Mouse (Mus musculus) thymus, postnatal 0 days (tissue): ENCODE data around the gene Gm49711. TPM values are rescaled to one million over a fixed set of nuclear protein-coding genes. Genes with fewer than 3 reads are reported as not detected.

Experiments
- DNase-seq: peaks from one replicate; pipeline ENCODE4 v3.0.0-alpha.2; 2015; ENCODE audit warnings: low spot score
- polyA plus RNA-seq: library from polyadenylated mRNA; unstranded; fragments of >200 nt; fragmentation: Nextera tagmentation; extraction: Ambion mirVana; gene quantifications from 2 replicates; pipeline ENCODE4 v1.2.1, GENCODE M21; 2015

Gm49711 gene
- polyA plus RNA-seq, 1 experiment from 2014 or later: not detected

GRCm38 (mm10) chr16:92119013-92119515 is 60.9 kb downstream of the Gm49711 start:
- DNase-seq: no peak

DNA sequence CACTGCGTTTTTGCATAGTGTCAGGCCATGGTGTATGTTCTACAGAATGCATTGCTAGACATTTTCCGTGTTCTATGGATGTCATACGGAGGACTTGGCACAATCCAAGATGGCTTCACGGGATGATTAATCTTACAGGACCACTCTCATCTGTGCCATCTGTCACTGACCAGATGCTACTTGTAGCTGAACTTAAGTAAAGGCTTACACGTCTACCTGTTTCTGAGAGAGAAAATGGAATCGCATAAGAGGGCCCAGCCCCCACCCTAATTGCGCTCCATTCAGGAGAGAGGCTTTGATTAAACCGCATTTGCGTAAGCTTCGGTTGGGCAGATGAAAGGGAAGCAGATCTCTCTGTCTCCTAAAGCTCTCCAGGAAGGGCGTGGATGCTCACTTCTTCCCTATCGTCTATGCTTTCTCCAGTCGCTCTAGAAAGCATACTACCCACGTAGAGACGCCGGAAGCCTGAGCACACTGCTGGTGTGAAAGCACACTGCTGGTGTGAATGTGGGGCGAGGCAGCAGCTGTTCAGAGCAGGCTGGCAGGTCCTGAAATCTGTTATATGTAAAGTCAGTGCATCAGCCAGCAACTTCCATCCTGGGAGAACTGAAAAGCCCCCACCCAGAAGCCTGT is 62.9 kb downstream of the Gm49711 start:
- DNase-seq: no peak

DNA sequence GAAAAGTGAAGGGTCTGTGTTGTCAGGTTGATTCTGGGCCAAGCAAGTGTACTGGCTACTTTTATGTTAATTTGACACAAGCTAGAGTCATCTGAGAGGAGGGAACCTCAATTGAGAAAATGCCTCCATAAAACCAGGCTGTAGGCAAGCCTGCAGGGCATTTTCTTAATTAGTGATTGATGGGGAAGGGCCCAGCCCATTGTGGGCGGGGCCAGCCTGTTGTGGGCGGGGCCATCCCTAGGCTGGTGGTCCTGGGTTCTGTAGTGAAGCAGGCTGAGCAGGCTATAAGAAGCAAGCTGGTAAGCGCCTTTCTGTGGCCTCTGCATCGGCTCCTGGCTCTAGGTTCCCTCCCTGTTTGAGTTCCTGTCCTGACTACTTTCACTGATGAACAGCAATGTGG is 69.1 kb downstream of the Gm49711 start:
- no peak for DNase-seq

DNA sequence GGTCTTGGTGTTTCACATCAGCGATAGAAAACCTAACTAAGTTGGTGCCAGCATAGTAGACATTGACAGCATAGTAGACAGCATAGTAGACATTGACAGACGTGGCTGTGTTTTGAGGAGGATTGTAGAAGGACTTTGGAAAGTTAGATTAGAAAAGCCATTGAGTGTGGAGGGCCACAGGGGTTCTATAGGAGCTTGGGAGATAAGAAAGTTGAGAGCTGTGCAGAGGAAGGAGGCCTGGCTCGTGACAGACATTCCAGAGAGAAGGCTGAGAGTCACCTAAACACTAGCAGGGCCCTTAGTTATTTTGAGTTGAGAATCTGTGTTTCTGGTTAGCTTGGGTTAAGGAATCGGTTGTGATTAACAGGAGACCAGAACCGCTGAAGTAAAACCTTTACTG is 69.5 kb downstream of the Gm49711 start:
- no peak for DNase-seq

DNA sequence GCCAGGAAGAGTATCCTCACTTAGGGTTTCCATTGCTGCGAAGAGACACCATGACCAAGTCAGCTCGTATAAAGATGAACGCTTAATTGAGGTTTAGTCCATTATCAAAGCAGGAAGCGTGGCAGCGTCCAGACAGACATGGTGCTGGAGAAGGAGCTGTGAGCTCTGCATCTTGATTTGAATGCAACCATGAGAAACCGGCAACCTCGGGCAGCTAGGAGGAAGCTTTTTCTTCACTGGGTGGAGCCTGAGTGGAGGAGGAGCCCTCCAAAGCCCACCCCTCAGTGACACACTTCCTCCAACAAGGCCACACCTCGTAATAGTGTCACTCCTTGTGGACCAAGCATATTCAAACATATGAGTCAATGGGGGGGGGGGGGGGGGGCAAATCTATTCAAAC is 71.7 kb downstream of the Gm49711 start:
- DNase-seq: no peak

- DNase-seq: no peak
Observed at GRCm38 (mm10) chr16:92132511-92132910, 74.4 kb downstream of the Gm49711 start.

DNA sequence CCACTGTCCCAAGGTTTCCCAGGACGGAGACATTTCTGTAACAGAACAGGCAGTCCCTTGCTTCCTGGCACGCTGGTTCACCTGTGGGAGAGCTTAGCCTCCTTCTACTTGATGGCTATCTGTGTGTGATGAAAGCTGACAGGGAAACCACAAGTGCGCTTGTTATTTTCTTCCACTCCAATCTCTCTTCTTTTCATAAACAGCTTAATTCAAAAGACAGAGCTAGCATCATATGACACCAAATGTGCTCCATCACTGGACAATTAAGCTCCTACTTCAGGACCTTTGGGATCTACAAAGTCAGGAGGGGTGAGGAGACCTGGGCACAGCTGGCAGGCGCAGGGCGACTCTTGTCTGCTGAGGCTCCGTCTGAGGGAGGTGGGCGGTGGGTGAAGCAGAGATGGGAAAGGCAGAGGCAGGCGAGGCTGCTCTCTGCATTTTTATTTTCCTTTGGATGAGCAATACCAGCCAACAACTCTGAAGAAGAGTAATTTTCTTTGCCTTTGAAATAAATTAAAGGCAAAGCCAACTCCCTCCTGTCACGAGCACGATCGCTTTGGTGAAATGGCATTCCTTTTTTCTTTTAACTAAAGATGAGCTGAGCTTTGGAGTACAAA is 76.1 kb downstream of the Gm49711 start:
- no peak for DNase-seq

GRCm38 (mm10) chr16:92136275-92136674 is 78.2 kb downstream of the Gm49711 start:
- DNase-seq: no peak

DNA sequence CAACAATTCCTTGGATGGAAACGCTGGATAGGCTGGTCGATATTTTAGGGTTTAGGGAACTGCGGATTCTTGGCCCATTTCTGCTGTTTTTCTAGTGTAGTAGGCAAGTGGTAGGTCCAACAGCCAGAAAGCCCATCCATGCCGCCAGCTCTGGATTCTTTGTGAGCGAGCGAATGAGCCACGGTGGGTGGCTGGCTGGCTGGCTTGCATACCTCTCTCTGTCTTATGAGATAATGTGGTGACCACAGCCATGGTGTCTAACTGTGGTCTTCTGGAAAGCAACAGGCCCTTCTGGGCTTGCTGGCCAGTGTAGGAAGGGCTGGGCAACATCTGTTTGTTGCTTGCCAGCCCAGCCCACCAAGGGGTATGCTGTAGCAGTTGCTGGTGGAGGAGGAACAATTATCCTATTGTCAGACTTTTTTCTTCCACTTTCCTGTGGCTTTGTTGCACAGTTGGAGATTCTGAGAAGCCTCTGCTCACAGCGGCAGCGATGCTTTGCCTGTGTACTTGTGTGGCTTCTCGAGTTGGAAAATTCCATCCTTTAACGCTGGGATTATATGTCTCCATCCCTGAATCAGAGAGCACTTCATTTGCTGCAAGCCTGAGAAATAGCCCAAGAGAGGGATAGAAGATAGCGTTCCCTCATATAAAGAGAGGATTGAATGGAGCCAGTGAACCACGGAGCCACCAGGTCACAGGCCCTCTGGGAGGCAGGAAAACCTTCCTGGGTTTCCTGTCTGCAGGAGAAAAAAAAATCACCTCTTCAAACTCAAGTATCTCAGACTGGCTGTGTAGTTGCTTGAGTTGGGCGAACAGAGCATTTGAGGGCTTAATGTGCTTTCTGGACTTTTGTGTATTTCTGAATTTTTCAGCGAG is 81.5 kb downstream of the Gm49711 start:
- DNase-seq: no peak

DNA sequence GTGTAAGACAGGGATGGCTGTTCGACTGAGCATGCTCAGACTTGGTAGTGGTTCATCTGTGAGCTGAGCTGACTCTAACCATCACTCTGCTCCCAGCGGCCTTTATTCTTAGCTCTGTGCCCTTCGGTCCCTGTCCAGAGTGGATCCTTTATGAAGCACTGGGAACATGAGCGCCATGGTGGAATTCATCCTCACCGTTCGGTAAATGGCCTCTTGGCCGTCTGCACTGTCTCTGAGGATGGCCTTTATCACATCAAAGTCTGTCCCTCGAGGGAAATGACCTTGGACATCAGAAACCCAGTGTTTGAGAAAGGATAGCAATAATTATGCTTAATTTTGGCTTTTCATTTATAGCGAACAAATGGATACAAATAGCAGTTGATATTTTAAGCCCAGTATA is 82.2 kb downstream of the Gm49711 start:
- DNase-seq: no peak

- no peak for DNase-seq
Observed at GRCm38 (mm10) chr16:92141021-92141420, 82.9 kb downstream of the Gm49711 start.

DNA sequence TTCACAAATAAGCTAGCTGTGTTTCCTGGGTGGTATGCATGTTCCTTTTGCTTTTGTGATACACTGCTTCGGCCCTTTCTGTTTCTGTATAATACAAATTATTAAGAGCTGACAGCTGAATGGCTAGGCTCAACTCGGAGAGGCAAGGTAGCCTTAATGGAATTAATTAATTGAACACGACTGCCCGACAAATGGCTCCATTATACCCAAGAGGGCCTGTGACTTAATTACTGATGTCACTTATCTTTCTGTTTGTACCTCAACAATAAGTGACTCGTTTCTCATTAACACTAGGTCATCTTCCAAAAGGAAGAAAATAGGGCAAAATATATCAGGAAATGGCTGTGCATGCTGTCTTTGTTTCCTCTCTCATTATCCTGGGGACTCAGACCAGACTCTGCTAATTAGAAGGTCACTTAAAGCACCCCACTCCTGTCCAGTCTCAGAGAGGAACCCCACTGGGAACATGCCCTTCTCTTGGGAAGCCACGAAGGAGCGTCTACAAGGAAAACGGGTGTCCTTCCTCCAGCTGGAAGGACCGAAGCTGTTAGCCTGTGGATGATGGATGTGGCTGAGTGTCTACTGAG is 84.4 kb downstream of the Gm49711 start:
- DNase-seq: no peak

- no peak for DNase-seq
Observed at GRCm38 (mm10) chr16:92147631-92148366, 89.7 kb downstream of the Gm49711 start.

DNA sequence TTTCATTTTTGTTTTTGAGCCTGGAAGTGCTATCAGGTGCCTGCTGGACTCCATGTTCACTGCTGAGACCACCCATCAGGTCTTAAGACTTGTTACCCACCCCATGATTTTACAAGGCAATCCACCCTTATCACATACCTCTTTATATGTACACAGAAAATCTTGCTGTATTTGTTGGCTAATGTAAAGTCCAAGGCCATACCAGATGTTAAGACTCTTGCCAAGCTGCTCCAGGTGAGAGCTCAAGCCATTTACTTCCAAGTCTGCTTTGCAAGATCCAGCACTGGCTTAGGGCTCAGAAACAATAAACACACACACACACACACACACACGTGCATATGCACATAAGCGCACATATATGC is 90.2 kb downstream of the Gm49711 start:
- no peak for DNase-seq

GRCm38 (mm10) chr16:92150975-92151374 is 92.9 kb downstream of the Gm49711 start:
- DNase-seq: no peak

DNA sequence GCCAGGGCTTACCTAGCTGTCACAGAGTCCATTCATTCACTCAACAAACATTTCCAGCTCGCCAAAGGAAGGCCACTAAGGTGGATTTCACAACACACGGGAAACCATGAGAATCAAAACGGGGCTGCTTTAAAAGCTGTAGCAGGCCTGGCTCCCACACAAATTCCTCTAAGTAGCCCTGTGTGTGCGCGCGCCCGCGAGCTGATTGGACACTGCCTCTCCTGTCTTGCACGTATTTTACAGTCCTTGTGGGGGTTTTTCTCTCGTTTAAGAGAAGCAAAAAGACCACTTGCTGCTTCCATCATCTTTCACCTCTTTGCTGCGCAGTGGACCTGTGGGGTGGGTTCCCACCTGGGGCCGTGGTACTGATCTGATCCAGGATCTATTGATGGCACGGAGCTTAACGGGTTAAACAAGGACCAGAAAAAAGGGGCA is 99.9 kb downstream of the Gm49711 start:
- DNase-seq: no peak

GRCm38 (mm10) chr16:92158461-92159091 is 100.5 kb downstream of the Gm49711 start:
- DNase-seq: peak; percentile 51

- DNase-seq: no peak
Observed at GRCm38 (mm10) chr16:92159114-92159513, 101.0 kb downstream of the Gm49711 start.

GRCm38 (mm10) chr16:92162289-92162688 is 104.2 kb downstream of the Gm49711 start:
- DNase-seq: no peak

DNA sequence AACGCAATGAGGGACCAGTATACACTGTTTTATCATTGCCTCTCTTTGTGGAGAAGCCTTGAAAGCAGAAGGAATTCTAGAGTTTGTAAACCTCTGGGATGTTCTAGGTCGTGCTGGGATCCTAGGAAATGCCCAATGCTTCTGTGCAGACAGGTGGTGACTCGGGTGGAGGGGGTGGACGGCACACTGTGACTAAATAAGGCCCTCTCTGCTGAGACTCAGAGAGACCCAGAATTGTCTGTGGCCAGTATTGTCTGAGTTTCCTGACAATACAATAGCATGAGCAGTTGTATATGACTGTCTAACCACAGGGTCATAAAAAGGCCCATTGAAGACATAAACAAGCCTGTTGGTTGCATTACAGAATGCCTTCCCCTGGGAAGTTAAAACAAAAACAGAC is 105.4 kb downstream of the Gm49711 start:
- no peak for DNase-seq

DNA sequence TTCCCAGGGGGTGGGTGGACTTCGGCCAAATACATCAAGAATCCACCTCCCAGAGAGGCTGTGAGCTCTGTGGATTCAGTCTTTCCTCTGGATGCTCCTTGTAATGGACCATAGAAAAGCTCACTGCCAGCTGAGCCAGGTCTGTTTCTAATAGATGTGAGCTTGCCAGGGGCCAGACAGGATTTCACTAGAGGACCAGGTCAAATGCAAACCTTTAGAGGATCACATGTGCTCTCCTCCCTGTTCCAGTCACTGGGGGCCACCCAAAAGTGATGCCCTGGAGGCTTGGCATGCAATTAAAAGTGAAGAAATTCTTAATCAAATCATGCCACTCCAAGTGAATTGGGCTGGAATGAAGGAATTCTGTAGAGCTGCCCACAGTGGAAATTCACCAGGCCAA is 117.9 kb downstream of the Gm49711 start:
- no peak for DNase-seq
